Mouse (Mus musculus): ENCODE data around the gene Uso1. TPM values are rescaled to one million over a fixed set of nuclear protein-coding genes. Genes with fewer than 3 reads are reported as not detected.

The Uso1 gene
- polyA plus RNA-seq, 1 experiment: 46.2 TPM

GRCm38 (mm10) chr5:92106327-92107125, 31.2 kb upstream of the Uso1 start:
- 0 out of 2 replicates have a peak, but pooled peaks cover 1% of the 10 kb centered on the region for H3K4me1 ChIP-seq (ENCODE audit: control insufficient read depth, insufficient read depth, low read length)
- H3K4me3 ChIP-seq (ENCODE audit: insufficient read depth, low read length): no peak overlapping the region
- no peak overlapping the region for H3K27ac ChIP-seq (ENCODE audit: insufficient read depth, low read length)
- TF ChIP-seq POLR2A (IDR thresholded peaks at IDR 0.05; ENCODE audit: extremely low read depth, insufficient read depth, low read length) (no peak), CTCF (IDR thresholded peaks at IDR 0.05; ENCODE audit: extremely low read depth, insufficient read depth, low read length) (no peak)

GRCm38 (mm10) chr5:92107282-92107681, 30.5 kb upstream of the Uso1 start:
- no peak overlapping the region for H3K4me3 ChIP-seq (ENCODE audit: insufficient read depth, low read length)
- 0 out of 2 replicates have a peak, but pooled peaks cover 1% of the 10 kb centered on the region for H3K4me1 ChIP-seq (ENCODE audit: control insufficient read depth, insufficient read depth, low read length)
- no peak overlapping the region for H3K27ac ChIP-seq (ENCODE audit: insufficient read depth, low read length)
- TF ChIP-seq POLR2A (IDR thresholded peaks at IDR 0.05; ENCODE audit: extremely low read depth, insufficient read depth, low read length) (no peak), CTCF (IDR thresholded peaks at IDR 0.05; ENCODE audit: extremely low read depth, insufficient read depth, low read length) (no peak)

GRCm38 (mm10) chr5:92110818-92111355, 26.9 kb upstream of the Uso1 start:
- Histone ChIP-seq H3K27ac (ENCODE audit: insufficient read depth, low read length) (no peak overlapping the region), H3K4me3 (ENCODE audit: insufficient read depth, low read length) (no peak overlapping the region), H3K4me1 (ENCODE audit: control insufficient read depth, insufficient read depth, low read length) (no peaks in the 10 kb centered on the region)
- TF ChIP-seq POLR2A (IDR thresholded peaks at IDR 0.05; ENCODE audit: extremely low read depth, insufficient read depth, low read length) (no peak), CTCF (IDR thresholded peaks at IDR 0.05; ENCODE audit: extremely low read depth, insufficient read depth, low read length) (no peak)

- Histone ChIP-seq H3K4me3 (ENCODE audit: insufficient read depth, low read length) (no peak overlapping the region), H3K27ac (ENCODE audit: insufficient read depth, low read length) (no peak overlapping the region), H3K4me1 (ENCODE audit: control insufficient read depth, insufficient read depth, low read length) (no peaks in the 10 kb centered on the region)
- no peak for TF ChIP-seq POLR2A (IDR thresholded peaks at IDR 0.05; ENCODE audit: extremely low read depth, insufficient read depth, low read length)
- no peak for TF ChIP-seq CTCF (IDR thresholded peaks at IDR 0.05; ENCODE audit: extremely low read depth, insufficient read depth, low read length)
These were observed 25.6 kb upstream of the Uso1 start for GRCm38 (mm10) chr5:92112175-92112574.

GRCm38 (mm10) chr5:92112585-92112984, 25.2 kb upstream of the Uso1 start:
- H3K4me3 ChIP-seq (ENCODE audit: insufficient read depth, low read length): no peak overlapping the region
- no peak overlapping the region for H3K27ac ChIP-seq (ENCODE audit: insufficient read depth, low read length)
- TF ChIP-seq POLR2A (IDR thresholded peaks at IDR 0.05; ENCODE audit: extremely low read depth, insufficient read depth, low read length): no peak
- no peak for TF ChIP-seq CTCF (IDR thresholded peaks at IDR 0.05; ENCODE audit: extremely low read depth, insufficient read depth, low read length)
- no peaks in the 10 kb centered on the region for H3K4me1 ChIP-seq (ENCODE audit: control insufficient read depth, insufficient read depth, low read length)

GRCm38 (mm10) chr5:92113484-92113883, 24.3 kb upstream of the Uso1 start:
- H3K4me3 ChIP-seq (ENCODE audit: insufficient read depth, low read length): no peak overlapping the region
- H3K27ac ChIP-seq (ENCODE audit: insufficient read depth, low read length): no peak overlapping the region
- TF ChIP-seq POLR2A (IDR thresholded peaks at IDR 0.05; ENCODE audit: extremely low read depth, insufficient read depth, low read length): no peak
- no peak for TF ChIP-seq CTCF (IDR thresholded peaks at IDR 0.05; ENCODE audit: extremely low read depth, insufficient read depth, low read length)
- H3K4me1 ChIP-seq (ENCODE audit: control insufficient read depth, insufficient read depth, low read length): no peaks in the 10 kb centered on the region

- Histone ChIP-seq H3K4me3 (ENCODE audit: insufficient read depth, low read length) (no peak overlapping the region), H3K27ac (ENCODE audit: insufficient read depth, low read length) (no peak overlapping the region), H3K4me1 (ENCODE audit: control insufficient read depth, insufficient read depth, low read length) (no peaks in the 10 kb centered on the region)
- TF ChIP-seq CTCF (IDR thresholded peaks at IDR 0.05; ENCODE audit: extremely low read depth, insufficient read depth, low read length) (no peak), POLR2A (IDR thresholded peaks at IDR 0.05; ENCODE audit: extremely low read depth, insufficient read depth, low read length) (no peak)
These were observed 23.5 kb upstream of the Uso1 start for GRCm38 (mm10) chr5:92114223-92114622.

GRCm38 (mm10) chr5:92114939-92115338, 22.8 kb upstream of the Uso1 start:
- Histone ChIP-seq H3K27ac (ENCODE audit: insufficient read depth, low read length) (no peak overlapping the region), H3K4me1 (ENCODE audit: control insufficient read depth, insufficient read depth, low read length) (no peaks in the 10 kb centered on the region), H3K4me3 (ENCODE audit: insufficient read depth, low read length) (no peak overlapping the region)
- no peak for TF ChIP-seq POLR2A (IDR thresholded peaks at IDR 0.05; ENCODE audit: extremely low read depth, insufficient read depth, low read length)
- TF ChIP-seq CTCF (IDR thresholded peaks at IDR 0.05; ENCODE audit: extremely low read depth, insufficient read depth, low read length): no peak

GRCm38 (mm10) chr5:92117823-92118403, 19.8 kb upstream of the Uso1 start:
- no peak overlapping the region for H3K4me3 ChIP-seq (ENCODE audit: insufficient read depth, low read length)
- peak; percentile 90 for TF ChIP-seq CTCF (IDR thresholded peaks at IDR 0.05; ENCODE audit: extremely low read depth, insufficient read depth, low read length)
- no peak for TF ChIP-seq POLR2A (IDR thresholded peaks at IDR 0.05; ENCODE audit: extremely low read depth, insufficient read depth, low read length)
- no peaks in the 10 kb centered on the region for H3K4me1 ChIP-seq (ENCODE audit: control insufficient read depth, insufficient read depth, low read length)
- no peak overlapping the region for H3K27ac ChIP-seq (ENCODE audit: insufficient read depth, low read length)

- H3K4me3 ChIP-seq (ENCODE audit: insufficient read depth, low read length): no peak overlapping the region
- H3K27ac ChIP-seq (ENCODE audit: insufficient read depth, low read length): no peak overlapping the region
- no peaks in the 10 kb centered on the region for H3K4me1 ChIP-seq (ENCODE audit: control insufficient read depth, insufficient read depth, low read length)
- no peak for TF ChIP-seq CTCF (IDR thresholded peaks at IDR 0.05; ENCODE audit: extremely low read depth, insufficient read depth, low read length)
- TF ChIP-seq POLR2A (IDR thresholded peaks at IDR 0.05; ENCODE audit: extremely low read depth, insufficient read depth, low read length): no peak
These were observed 16.1 kb upstream of the Uso1 start for GRCm38 (mm10) chr5:92121636-92122035.
